Mouse (Mus musculus) cerebellum, adult 9-10 months (tissue): ENCODE data around the gene Mov10.
A peak's percentile ranks its signal among the peaks of the same experiment; 100 is the strongest.
"Not testable (repeated sequence)": the region's sequence is repeated elsewhere in the genome, so short reads cannot be mapped to it uniquely, and the experiment has no call there.

Experiments
- DNase-seq: peaks from one replicate; pipeline ENCODE4 v3.0.0; 2022

The Mov10 gene

DNA sequence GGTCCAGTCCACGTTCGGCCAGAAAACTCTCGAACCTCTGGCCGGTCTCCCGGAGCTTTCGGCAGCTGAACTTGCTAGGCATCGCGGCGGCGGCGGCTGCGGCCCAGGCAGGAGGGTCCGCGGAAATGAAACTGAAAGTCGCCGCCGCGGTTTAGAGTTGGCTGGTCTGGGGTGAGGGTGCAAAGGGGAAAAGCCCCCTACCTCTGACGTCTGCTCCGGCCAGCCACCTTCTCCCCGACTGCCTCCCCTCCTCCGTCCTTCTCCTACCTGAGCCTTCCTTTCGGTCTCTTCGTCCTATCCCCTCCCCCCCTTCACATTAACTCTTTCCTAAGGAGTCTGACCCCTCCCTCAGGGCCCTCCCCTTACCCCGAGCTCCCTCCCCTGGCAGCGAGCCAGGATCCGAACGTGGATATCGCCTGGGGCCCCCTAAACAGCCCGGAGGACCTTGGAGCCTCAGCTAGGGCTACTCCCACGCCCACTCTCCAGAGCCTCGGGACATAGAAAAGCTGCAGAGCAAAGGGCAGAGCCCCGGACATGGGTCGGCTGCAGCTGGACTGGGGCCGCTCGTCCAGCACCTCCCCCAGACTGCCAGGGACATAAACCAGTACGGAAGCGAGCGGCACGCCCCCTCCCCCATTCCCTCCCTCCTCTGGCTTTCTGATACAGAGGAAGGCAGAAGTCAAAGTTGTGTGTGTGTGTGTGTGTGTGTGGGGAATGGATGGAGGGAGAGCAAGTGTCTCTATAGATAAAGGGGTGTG, at the start of gene Mov10:
Mov10 (minus strand) TSS at position 573 of the 758 bp plus-strand sequence.
- peak; percentile 14 for DNase-seq

GRCm38 (mm10) chr3:104866674-104867073, 48.3 kb upstream of the Mov10 start:
- DNase-seq, result not testable (repeated sequence)

GRCm38 (mm10) chr3:104865341-104865788, 47.0 kb upstream of the Mov10 start:
- DNase-seq, result no peak

DNA sequence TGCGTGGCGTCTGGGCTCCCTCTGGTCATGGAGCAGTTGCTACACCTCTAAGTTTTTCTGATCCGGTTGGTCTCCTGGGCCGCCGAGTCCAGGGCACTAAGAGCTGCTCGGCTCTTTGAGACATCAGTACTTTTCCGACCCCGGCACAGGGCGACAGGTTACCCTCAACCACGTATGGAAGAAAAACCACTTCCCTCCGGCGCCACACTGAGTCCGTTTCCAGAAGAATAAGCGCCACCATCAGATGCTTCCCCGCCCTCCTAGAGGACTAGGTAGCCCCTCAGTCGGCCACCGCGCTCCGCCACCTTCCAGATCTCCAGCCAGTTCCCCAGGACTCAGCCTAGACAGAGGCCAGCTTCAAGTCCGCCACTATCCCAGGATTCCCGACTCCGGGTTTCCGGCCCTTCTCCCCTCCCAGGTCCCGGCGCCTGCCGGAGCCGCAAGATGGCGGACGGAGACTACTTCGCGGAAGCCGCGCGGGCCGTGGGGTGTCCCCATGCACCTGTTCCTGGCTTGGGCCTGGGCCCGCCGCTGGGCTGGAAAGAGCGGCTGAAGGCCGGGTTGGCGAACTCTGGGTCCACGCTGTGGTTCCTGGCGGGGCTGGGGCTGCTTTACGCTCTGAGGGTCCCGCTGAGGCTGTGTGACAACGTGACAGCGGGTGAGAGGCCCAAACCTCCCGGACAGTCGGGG, 46.4 kb upstream of the Mov10 start:
- peak; percentile 87 for DNase-seq

DNA sequence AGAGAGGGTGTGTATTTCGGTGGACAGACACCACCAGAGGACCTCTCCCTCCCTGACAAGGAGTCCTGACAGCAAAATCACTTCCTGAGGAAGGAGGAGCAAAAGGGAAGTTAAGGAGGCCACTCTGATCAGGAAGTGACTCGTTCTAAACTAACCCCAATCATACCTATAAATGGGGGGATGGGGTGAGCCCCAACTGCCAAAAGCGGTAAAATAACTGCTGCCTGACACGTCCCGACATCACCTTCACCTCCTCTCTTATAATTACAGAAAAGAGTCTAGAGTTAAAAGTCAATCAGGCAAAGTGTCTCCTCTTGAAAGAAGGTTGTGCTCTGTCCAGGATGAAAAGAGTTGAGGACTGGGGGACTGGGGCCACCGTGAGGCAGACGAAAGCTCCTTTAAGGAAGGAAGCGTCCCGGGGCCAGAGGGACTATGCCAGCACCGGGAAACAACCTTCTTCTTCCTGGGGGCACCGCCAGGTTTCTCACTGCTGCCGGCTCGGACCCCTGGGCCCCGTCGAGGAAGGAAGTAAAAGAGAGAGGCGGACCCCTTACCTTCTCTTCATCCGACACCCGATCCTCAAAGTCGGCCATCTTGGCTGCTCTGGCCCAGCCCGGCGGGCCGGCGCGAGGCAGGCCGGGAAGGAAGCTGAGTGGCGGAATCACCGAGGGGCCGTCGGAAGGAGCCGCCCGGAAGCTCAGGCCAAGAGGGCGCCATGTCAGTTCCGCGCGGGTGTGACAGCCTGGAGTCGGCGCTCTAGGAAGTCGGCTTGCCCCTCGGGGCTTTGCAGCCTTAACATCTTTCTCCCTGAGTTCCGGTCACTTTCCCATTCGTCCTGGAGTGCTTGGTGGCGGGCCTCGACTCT, 45.7 kb upstream of the Mov10 start, which contains the start of the genes St7l and Capza1:
St7l (plus strand) TSS at position 220 of the 865 bp plus-strand sequence.
Capza1 (minus strand) TSS at position 720 of the 865 bp plus-strand sequence.
- DNase-seq, result peak; percentile 84

DNA sequence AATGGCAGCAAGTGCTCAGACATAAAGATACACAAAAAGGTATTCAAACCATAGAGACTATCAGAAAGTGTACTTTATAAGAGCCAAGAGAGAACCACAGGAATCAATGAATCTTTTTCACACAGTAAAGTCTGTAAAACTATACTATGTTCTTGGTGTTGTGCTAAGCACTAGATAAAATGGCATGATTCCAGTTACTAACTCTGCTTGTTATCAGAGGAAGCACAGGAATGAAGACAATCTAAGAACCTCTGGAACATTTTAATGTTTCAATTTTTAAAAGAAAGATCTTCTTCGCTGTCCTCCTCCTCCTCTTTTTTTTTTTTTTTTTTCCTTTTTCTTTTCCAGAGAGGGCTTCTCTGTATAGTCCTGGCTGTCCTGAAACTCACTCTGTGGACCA, 40.2 kb upstream of the Mov10 start:
- no peak for DNase-seq

- no peak for DNase-seq
These were observed 37.7 kb upstream of the Mov10 start for GRCm38 (mm10) chr3:104856106-104856505.

DNA sequence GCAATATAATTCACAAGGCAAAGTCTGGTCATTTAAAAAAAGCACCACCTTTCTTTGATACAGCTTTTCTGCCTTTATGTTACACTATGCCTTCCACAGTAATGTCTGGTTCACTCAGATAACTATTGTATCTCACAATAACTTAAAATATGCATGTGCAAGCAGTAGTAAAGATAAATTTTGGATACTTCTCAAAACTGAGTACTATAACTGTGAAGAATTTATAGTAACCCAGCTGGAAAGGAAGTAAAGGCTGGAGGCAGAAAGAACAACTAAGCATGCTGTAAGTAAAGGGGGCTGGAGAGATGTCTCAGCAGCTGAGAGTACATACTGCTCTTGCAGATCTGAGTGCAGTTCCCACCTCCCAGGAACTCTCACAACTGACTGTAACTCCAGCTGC, 36.5 kb upstream of the Mov10 start:
- no peak for DNase-seq

- no peak for DNase-seq
These were observed 36.1 kb upstream of the Mov10 start for GRCm38 (mm10) chr3:104854465-104854864.

GRCm38 (mm10) chr3:104846601-104847000, 28.2 kb upstream of the Mov10 start:
- DNase-seq, result no peak

DNA sequence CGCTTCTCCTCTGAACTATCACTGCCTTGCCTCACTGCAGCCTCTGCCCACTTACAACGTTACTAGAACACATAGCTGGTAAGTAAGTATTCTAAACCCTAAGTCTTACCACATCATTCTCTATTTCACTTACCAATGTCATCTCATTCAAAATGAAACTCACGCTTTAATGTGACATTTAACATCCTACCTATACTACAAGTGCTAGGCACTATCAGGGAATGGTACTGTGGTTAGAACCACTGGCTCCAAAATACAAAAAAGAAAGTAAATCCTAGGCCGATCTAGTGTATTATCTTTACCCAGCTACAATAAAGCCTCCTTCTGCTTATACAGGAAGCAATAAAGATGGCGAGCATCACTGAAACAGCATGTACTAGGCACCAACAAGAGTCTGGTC, 22.7 kb upstream of the Mov10 start:
- no peak for DNase-seq

DNA sequence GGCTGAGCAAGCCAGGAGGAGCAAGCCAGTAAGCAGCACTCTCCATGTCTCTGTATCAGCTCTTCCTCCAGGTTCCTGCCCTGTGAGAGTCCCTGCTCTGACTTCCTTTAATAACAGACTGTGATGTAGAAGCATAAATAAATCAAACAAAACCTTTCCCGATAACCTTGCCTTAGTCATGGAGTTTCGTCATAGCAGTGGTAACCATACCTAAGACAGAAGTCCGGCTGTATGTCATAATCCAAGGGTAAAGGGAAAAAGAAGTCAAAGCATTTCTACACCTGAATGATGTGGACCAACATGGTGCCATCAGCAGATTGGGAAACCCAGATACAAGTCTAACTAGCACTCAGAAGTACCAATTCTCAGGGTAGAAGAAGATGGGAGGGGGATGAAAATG, 17.4 kb upstream of the Mov10 start:
- DNase-seq, result no peak

- no peak for DNase-seq
These were observed 4.0 kb upstream of the Mov10 start for GRCm38 (mm10) chr3:104822413-104822812.

- DNase-seq, result no peak
These were observed 2.1 kb upstream of the Mov10 start for GRCm38 (mm10) chr3:104820426-104820825.

- DNase-seq, result peak; percentile 5
These were observed 379 bp upstream of the Mov10 start for GRCm38 (mm10) chr3:104818749-104819134.

DNA sequence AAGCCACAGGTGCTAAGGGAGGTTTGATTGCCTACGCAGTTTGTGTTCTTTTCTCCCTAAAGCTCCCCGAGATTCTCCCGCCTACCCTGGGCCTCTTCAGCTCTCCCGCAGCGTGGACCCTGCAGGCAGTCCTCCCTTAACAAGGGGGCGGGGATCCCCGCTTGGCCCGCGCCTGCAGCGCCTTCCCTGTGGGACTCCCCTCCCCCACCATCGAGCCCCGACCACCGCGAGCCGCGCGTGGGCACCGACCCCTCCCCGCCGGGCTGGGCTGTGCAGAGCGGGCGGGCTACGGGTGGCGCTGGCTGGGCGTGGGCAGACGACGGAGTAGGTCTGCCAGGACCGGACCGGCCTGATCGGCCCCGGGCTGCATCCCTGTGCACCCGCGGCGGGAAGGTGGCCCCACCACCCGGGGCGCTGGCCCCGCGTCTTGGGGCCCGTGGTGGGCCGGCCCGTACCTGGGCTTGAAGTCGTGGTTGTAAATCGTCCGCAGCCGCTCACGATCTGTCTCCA, 827 bp downstream of the Mov10 start:
- no peak for DNase-seq

GRCm38 (mm10) chr3:104816130-104816529, 2.2 kb downstream of the Mov10 start:
- no peak for DNase-seq

DNA sequence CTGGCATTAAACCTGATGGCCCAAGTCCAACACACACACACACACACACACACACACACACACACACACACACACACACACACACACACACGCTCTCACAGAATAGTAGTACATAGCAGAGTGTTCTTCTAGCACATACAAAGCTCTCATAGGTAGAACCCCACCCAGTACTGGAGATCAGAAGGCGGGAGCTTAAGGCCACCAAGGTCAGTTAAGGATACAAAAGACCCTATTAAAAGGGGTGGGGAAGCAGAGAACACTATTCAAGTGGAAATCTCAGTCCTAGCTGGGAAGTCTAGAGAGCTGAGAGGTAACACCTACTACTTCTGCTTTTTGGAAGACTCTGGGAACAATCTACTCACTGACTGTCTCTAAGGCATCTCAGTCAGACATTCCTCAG, 3.0 kb downstream of the Mov10 start:
- no peak for DNase-seq

GRCm38 (mm10) chr3:104814746-104815145, 3.6 kb downstream of the Mov10 start:
- DNase-seq, result no peak

DNA sequence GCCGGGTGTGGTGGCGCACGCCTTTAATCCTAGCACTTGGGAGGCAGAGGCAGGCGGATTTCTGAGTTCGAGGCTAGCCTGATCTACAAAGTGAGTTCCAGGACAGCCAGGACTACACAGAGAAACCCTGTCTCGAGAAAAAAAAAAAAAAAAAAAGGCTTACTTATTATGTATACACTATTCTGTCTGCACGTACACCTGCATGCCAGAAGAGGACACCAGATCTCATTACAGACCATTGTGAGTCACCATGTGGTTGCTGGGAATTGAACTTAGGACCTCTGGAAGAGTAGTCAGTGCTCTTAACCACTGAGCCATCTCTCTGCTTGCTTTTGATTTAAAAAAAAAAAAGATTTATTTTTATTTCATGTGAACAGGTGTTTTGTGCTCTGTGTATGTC, 5.1 kb downstream of the Mov10 start:
- not testable (repeated sequence) for DNase-seq

DNA sequence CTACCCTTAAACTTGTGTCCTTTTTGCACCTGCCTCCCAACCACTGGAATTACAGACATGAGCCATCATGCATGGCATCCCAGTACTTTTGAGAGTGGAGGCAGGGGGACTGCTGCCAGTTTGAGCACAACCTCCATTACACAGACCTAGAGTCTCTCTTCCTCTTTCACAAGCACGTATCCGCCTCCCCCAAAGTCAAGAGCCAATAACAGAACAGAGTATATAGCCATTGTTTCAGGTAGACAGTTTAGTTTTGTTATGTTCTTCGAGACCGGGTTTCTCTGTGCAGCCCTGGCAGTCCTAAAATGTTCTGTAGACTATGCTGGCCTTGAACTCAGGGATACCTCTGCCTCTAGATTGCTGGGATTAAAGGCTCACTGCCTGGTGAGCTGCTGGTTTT, 6.1 kb downstream of the Mov10 start:
- DNase-seq, result no peak

DNA sequence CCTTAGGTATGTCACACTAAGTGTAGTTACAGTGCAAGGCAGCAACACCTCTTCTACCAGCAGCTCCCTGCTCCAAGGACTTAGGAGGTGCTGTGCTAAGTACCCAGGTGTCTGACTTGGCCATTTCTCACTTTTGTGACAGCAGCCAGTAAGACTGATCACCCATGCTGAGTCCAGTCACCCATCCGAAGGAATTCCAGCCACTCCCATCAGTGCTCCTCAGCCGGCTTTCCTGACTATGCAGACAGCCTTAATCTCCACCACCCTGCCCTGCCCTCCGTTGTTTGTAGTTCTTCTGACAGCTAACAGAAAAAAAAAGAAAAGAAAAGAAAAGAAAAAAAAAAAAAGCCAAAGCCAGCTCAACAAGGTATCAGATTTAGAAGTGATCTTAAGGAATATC, 6.6 kb downstream of the Mov10 start:
- DNase-seq, result no peak

- DNase-seq, result no peak
These were observed 12.8 kb downstream of the Mov10 start for GRCm38 (mm10) chr3:104805539-104805938.
